Mouse (Mus musculus) cerebellum, postnatal 4 days (tissue): ENCODE results near the gene Adcy2.

Experiments used
- DNase-seq, 2 experiments: peaks; one replicate each; pipeline ENCODE4 v3.0.0; 2022; ENCODE audit warnings: low spot score in 2 of 2, mixed read lengths in 1 of 2

Adcy2 gene

GRCm38 (mm10) chr13:68961580-68961979 lies 37.8 kb downstream of the Adcy2 start:
- no peak for DNase-seq

GRCm38 (mm10) chr13:68960513-68960912 lies 38.8 kb downstream of the Adcy2 start:
- DNase-seq = no peak

- no peak for DNase-seq
Observed at GRCm38 (mm10) chr13:68959406-68959805, 39.9 kb downstream of the Adcy2 start.

GRCm38 (mm10) chr13:68942735-68943134 lies 56.6 kb downstream of the Adcy2 start:
- no peak for DNase-seq

- DNase-seq = no peak
Observed at GRCm38 (mm10) chr13:68941429-68941828, 57.9 kb downstream of the Adcy2 start.

GRCm38 (mm10) chr13:68932283-68932647 lies 67.1 kb downstream of the Adcy2 start:
- DNase-seq = no peak

GRCm38 (mm10) chr13:68931602-68932282 lies 67.6 kb downstream of the Adcy2 start:
- no peak for DNase-seq

GRCm38 (mm10) chr13:68928469-68928868 lies 70.9 kb downstream of the Adcy2 start:
- no peak for DNase-seq

- DNase-seq = no peak
Observed at GRCm38 (mm10) chr13:68913666-68914288, 85.6 kb downstream of the Adcy2 start.

- DNase-seq = no peak
Observed at GRCm38 (mm10) chr13:68906667-68907066, 92.7 kb downstream of the Adcy2 start.

- no peak for DNase-seq
Observed at GRCm38 (mm10) chr13:68902708-68903107, 96.6 kb downstream of the Adcy2 start.

GRCm38 (mm10) chr13:68889929-68890593 lies 109.3 kb downstream of the Adcy2 start:
- DNase-seq = no peak

GRCm38 (mm10) chr13:68868776-68869175 lies 130.6 kb downstream of the Adcy2 start:
- DNase-seq = no peak

- no peak for DNase-seq
Observed at GRCm38 (mm10) chr13:68867940-68868655, 131.2 kb downstream of the Adcy2 start.

GRCm38 (mm10) chr13:68860036-68860435 lies 139.3 kb downstream of the Adcy2 start:
- no peak for DNase-seq

GRCm38 (mm10) chr13:68848265-68848664 lies 151.1 kb downstream of the Adcy2 start:
- DNase-seq = no peak

- no peak for DNase-seq
Observed at GRCm38 (mm10) chr13:68839517-68839916, 159.8 kb downstream of the Adcy2 start.

GRCm38 (mm10) chr13:68836183-68836582 lies 163.2 kb downstream of the Adcy2 start:
- DNase-seq = no peak

- DNase-seq = no peak
Observed at GRCm38 (mm10) chr13:68835424-68836045, 163.8 kb downstream of the Adcy2 start.

- no peak for DNase-seq
Observed at GRCm38 (mm10) chr13:68832141-68832540, 167.2 kb downstream of the Adcy2 start.

- DNase-seq = no peak
Observed at GRCm38 (mm10) chr13:68830030-68830759, 169.1 kb downstream of the Adcy2 start.
